Mouse (Mus musculus) bone marrow, adult 2 months (tissue): ENCODE data around the gene Itga4.

Source experiments
- CTCF ChIP-seq: fragments of 200-500 bp; IDR thresholded peaks from 2 replicates; pipeline ENCODE4 v1.5.1; 2011; ENCODE audit warnings: low read length, control low read depth; ENCODE audit not compliant: control insufficient read depth, insufficient read depth
- POLR2A ChIP-seq: fragments of 200-500 bp; IDR thresholded peaks from 2 replicates; pipeline ENCODE4 v1.6.1; 2011; ENCODE audit warnings: low read depth, mild to moderate bottlenecking, control low read depth, low read length, borderline replicate concordance; ENCODE audit not compliant: control insufficient read depth

- TF ChIP-seq CTCF (peak; percentile 13; the same call in 1 of the 2 replicates), POLR2A (no peak)
Measured at GRCm38 (mm10) chr2:79256001-79256339, 744 bp downstream of the Itga4 start.
